Mouse (Mus musculus): ENCODE measurements around the gene Rnaseh1. TPM values are rescaled to one million over a fixed set of nuclear protein-coding genes. Genes with fewer than 3 reads are reported as not detected.

Rnaseh1 gene
- polyA plus RNA-seq, 1 experiment: 10.9 TPM

GRCm38 (mm10) chr12:28628436-28628835, 21.0 kb upstream of the Rnaseh1 start:
- H3K27me3 ChIP-seq (ENCODE audit: control insufficient read depth, insufficient read depth, low read length): no peaks in the 10 kb centered on the region
- no peaks in the 10 kb centered on the region; the same call in 1 of the 2 replicates for H3K36me3 ChIP-seq (ENCODE audit: control insufficient read depth, insufficient read depth, low read length)
- TF ChIP-seq CTCF (IDR thresholded peaks at IDR 0.05; ENCODE audit: control insufficient read depth, insufficient read depth, insufficient replicate concordance, low read depth, low read length): no peak
- no peak for TF ChIP-seq POLR2A (IDR thresholded peaks at IDR 0.05; ENCODE audit: control insufficient read depth, low read depth, low read length)
- no peaks in the 10 kb centered on the region for H3K4me1 ChIP-seq (ENCODE audit: control insufficient read depth, insufficient read depth, low read length)
- H3K4me3 ChIP-seq (ENCODE audit: control insufficient read depth, low read depth, low read length): no peak overlapping the region
- H3K27ac ChIP-seq (ENCODE audit: control insufficient read depth, insufficient read depth, low read depth, low read length): no peak overlapping the region

GRCm38 (mm10) chr12:28635058-28635534, 14.3 kb upstream of the Rnaseh1 start:
- Histone ChIP-seq H3K27ac (ENCODE audit: control insufficient read depth, insufficient read depth, low read depth, low read length) (peak overlapping the region; percentile 82), H3K36me3 (ENCODE audit: control insufficient read depth, insufficient read depth, low read length) (peaks cover 3% of the 10 kb centered on the region), H3K4me3 (ENCODE audit: control insufficient read depth, low read depth, low read length) (peak overlapping the region; percentile 92), H3K27me3 (ENCODE audit: control insufficient read depth, insufficient read depth, low read length) (no peaks in the 10 kb centered on the region), H3K4me1 (ENCODE audit: control insufficient read depth, insufficient read depth, low read length) (0 out of 2 replicates have a peak, but pooled peaks cover 3% of the 10 kb centered on the region)
- no peak for TF ChIP-seq POLR2A (IDR thresholded peaks at IDR 0.05; ENCODE audit: control insufficient read depth, low read depth, low read length)
- no peak for TF ChIP-seq CTCF (IDR thresholded peaks at IDR 0.05; ENCODE audit: control insufficient read depth, insufficient read depth, insufficient replicate concordance, low read depth, low read length)

GRCm38 (mm10) chr12:28635535-28636476, 13.6 kb upstream of the Rnaseh1 start, which contains the start of gene Rps7:
Rps7 (minus strand) TSS chr12:28635953.
- peak; percentile 93 for TF ChIP-seq POLR2A (IDR thresholded peaks at IDR 0.05; ENCODE audit: control insufficient read depth, low read depth, low read length)
- no peak for TF ChIP-seq CTCF (IDR thresholded peaks at IDR 0.05; ENCODE audit: control insufficient read depth, insufficient read depth, insufficient replicate concordance, low read depth, low read length)
- Histone ChIP-seq H3K4me1 (ENCODE audit: control insufficient read depth, insufficient read depth, low read length) (0 out of 2 replicates have a peak, but pooled peaks cover 3% of the 10 kb centered on the region), H3K4me3 (ENCODE audit: control insufficient read depth, low read depth, low read length) (peak within 1 kb of the TSS; percentile 92), H3K27ac (ENCODE audit: control insufficient read depth, insufficient read depth, low read depth, low read length) (peak within 1 kb of the TSS; percentile 91), H3K27me3 (ENCODE audit: control insufficient read depth, insufficient read depth, low read length) (no peaks in the 10 kb centered on the region), H3K36me3 (ENCODE audit: control insufficient read depth, insufficient read depth, low read length) (peaks cover 3% of the 10 kb centered on the region)

GRCm38 (mm10) chr12:28636543-28636942, 12.9 kb upstream of the Rnaseh1 start:
- peak overlapping the region; percentile 92 for H3K4me3 ChIP-seq (ENCODE audit: control insufficient read depth, low read depth, low read length)
- H3K27me3 ChIP-seq (ENCODE audit: control insufficient read depth, insufficient read depth, low read length): no peaks in the 10 kb centered on the region
- H3K36me3 ChIP-seq (ENCODE audit: control insufficient read depth, insufficient read depth, low read length): peaks cover 3% of the 10 kb centered on the region
- no peak for TF ChIP-seq CTCF (IDR thresholded peaks at IDR 0.05; ENCODE audit: control insufficient read depth, insufficient read depth, insufficient replicate concordance, low read depth, low read length)
- TF ChIP-seq POLR2A (IDR thresholded peaks at IDR 0.05; ENCODE audit: control insufficient read depth, low read depth, low read length): no peak
- H3K27ac ChIP-seq (ENCODE audit: control insufficient read depth, insufficient read depth, low read depth, low read length): peak overlapping the region; percentile 91; the same call in 1 of the 2 replicates
- 0 out of 2 replicates have a peak, but pooled peaks cover 3% of the 10 kb centered on the region for H3K4me1 ChIP-seq (ENCODE audit: control insufficient read depth, insufficient read depth, low read length)

- Histone ChIP-seq H3K27me3 (ENCODE audit: control insufficient read depth, insufficient read depth, low read length) (no peaks in the 10 kb centered on the region), H3K36me3 (ENCODE audit: control insufficient read depth, insufficient read depth, low read length) (peaks cover 3% of the 10 kb centered on the region), H3K4me1 (ENCODE audit: control insufficient read depth, insufficient read depth, low read length) (0 out of 2 replicates have a peak, but pooled peaks cover 3% of the 10 kb centered on the region), H3K27ac (ENCODE audit: control insufficient read depth, insufficient read depth, low read depth, low read length) (no peak overlapping the region), H3K4me3 (ENCODE audit: control insufficient read depth, low read depth, low read length) (no peak overlapping the region)
- TF ChIP-seq CTCF (IDR thresholded peaks at IDR 0.05; ENCODE audit: control insufficient read depth, insufficient read depth, insufficient replicate concordance, low read depth, low read length) (no peak), POLR2A (IDR thresholded peaks at IDR 0.05; ENCODE audit: control insufficient read depth, low read depth, low read length) (no peak)
These were observed 10.6 kb upstream of the Rnaseh1 start for GRCm38 (mm10) chr12:28638778-28639177.

- Histone ChIP-seq H3K4me1 (ENCODE audit: control insufficient read depth, insufficient read depth, low read length) (no peaks in the 10 kb centered on the region), H3K4me3 (ENCODE audit: control insufficient read depth, low read depth, low read length) (no peak overlapping the region), H3K27ac (ENCODE audit: control insufficient read depth, insufficient read depth, low read depth, low read length) (no peak overlapping the region), H3K27me3 (ENCODE audit: control insufficient read depth, insufficient read depth, low read length) (no peaks in the 10 kb centered on the region), H3K36me3 (ENCODE audit: control insufficient read depth, insufficient read depth, low read length) (peaks cover 3% of the 10 kb centered on the region)
- TF ChIP-seq POLR2A (IDR thresholded peaks at IDR 0.05; ENCODE audit: control insufficient read depth, low read depth, low read length): no peak
- TF ChIP-seq CTCF (IDR thresholded peaks at IDR 0.05; ENCODE audit: control insufficient read depth, insufficient read depth, insufficient replicate concordance, low read depth, low read length): no peak
These were observed 13.2 kb downstream of the Rnaseh1 start for GRCm38 (mm10) chr12:28662628-28663027.

GRCm38 (mm10) chr12:28666734-28667133, 17.3 kb downstream of the Rnaseh1 start:
- no peaks in the 10 kb centered on the region for H3K36me3 ChIP-seq (ENCODE audit: control insufficient read depth, insufficient read depth, low read length)
- TF ChIP-seq POLR2A (IDR thresholded peaks at IDR 0.05; ENCODE audit: control insufficient read depth, low read depth, low read length) (no peak), CTCF (IDR thresholded peaks at IDR 0.05; ENCODE audit: control insufficient read depth, insufficient read depth, insufficient replicate concordance, low read depth, low read length) (no peak)
- no peaks in the 10 kb centered on the region for H3K27me3 ChIP-seq (ENCODE audit: control insufficient read depth, insufficient read depth, low read length)
- H3K27ac ChIP-seq (ENCODE audit: control insufficient read depth, insufficient read depth, low read depth, low read length): no peak overlapping the region
- H3K4me3 ChIP-seq (ENCODE audit: control insufficient read depth, low read depth, low read length): no peak overlapping the region
- H3K4me1 ChIP-seq (ENCODE audit: control insufficient read depth, insufficient read depth, low read length): no peaks in the 10 kb centered on the region
